Mouse (Mus musculus) forebrain, embryonic 14.5 days (tissue): ENCODE measurements around the gene Kcnc1. TPM values are rescaled to one million over a fixed set of nuclear protein-coding genes. Genes with fewer than 3 reads are reported as not detected.

Experiments
- ATAC-seq: fragments of 200-750 bp; cut with Nextera tagmentation; 2 replicates; pipeline ENCODE4 v1.8.0; 2017; ENCODE audit warnings: mild to moderate bottlenecking, moderate library complexity
- DNase-seq: peaks from one replicate; pipeline ENCODE4 v3.0.0-alpha.2; 2015; ENCODE audit warnings: low spot score
- H3K27ac ChIP-seq: fragments of 300-500 bp; sonication (generic); 2 replicates; pipeline ENCODE4 v1.5.1; 2014; ENCODE audit warnings: low read depth, mild to moderate bottlenecking, control low read depth, low read length, moderate library complexity
- H3K27me3 ChIP-seq: fragments of 300-500 bp; sonication (generic); replicated peaks from 2 replicates; pipeline ENCODE4 v1.6.1; 2014; ENCODE audit warnings: low read length, control low read depth, mixed read lengths; ENCODE audit not compliant: control insufficient read depth, insufficient read depth
- H3K36me3 ChIP-seq: fragments of 300-500 bp; sonication (generic); 2 replicates; pipeline ENCODE4 v1.6.1; 2014; ENCODE audit warnings: low read length, control low read depth; ENCODE audit not compliant: control insufficient read depth, insufficient read depth
- H3K4me1 ChIP-seq: fragments of 300-500 bp; sonication (generic); 2 replicates; pipeline ENCODE4 v1.6.1; 2014; ENCODE audit warnings: antibody characterized with exemption, low read length, control low read depth; ENCODE audit not compliant: control insufficient read depth, insufficient read depth
- H3K4me2 ChIP-seq: fragments of 300-500 bp; sonication (generic); 2 replicates; pipeline ENCODE4 v1.6.1; 2014; ENCODE audit warnings: mild to moderate bottlenecking, control low read depth, low read length
- H3K4me3 ChIP-seq: fragments of 300-500 bp; sonication (generic); 2 replicates; pipeline ENCODE4 v1.5.1; 2014; ENCODE audit warnings: low read depth, low read length, control low read depth
- H3K9ac ChIP-seq: fragments of 300-500 bp; sonication (generic); 2 replicates; pipeline ENCODE4 v1.6.1; 2014; ENCODE audit warnings: mild to moderate bottlenecking, low read length, control low read depth, moderate library complexity
- H3K9me3 ChIP-seq: fragments of 300-500 bp; sonication (generic); replicated peaks from 2 replicates; pipeline ENCODE4 v1.6.1; 2016; ENCODE audit warnings: low read length, control low read depth, mixed read lengths; ENCODE audit not compliant: control insufficient read depth
- WGBS: fragments of 180-500 bp; shearing (Covaris S2); extraction: QIAGEN DNeasy Blood & Tissue Kit; methylation state at CpG from one replicate; pipeline ENCODE4 v1.1.7; 2014; 5-methylcytosine and 5-hydroxymethylcytosine counted together
- polyA plus RNA-seq: library from polyadenylated mRNA; unstranded; fragments of >200 nt; fragmentation: Nextera tagmentation; extraction: Ambion mirVana; gene quantifications from 2 replicates; pipeline ENCODE4 v1.2.1, GENCODE M21; 2014

Gene Kcnc1
- polyA plus RNA-seq, 1 experiment from 2014 or later, result 3.6 TPM

DNA sequence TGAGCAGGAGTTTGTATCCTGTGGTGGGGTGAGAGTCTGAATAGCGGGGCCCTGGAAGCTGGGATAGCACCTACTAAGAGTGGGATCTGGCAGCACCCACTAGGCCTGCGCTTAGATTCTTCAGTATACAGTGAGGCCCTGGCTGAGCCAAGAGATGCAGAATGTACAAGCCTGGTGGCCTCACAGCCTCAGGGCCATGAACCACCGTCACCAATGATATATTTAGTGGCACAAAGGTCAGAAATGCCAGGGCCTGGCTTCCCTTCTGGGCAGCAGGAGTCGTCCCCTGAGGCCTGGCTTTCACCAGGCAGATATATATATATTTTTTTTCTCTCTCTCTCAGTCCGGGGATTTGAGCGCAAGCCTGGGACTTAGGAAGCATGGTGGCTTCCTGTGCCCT lies 14.4 kb downstream of the Kcnc1 start:
- WGBS, result 91% methylated on average over 6 of the region's 6 CpGs

DNA sequence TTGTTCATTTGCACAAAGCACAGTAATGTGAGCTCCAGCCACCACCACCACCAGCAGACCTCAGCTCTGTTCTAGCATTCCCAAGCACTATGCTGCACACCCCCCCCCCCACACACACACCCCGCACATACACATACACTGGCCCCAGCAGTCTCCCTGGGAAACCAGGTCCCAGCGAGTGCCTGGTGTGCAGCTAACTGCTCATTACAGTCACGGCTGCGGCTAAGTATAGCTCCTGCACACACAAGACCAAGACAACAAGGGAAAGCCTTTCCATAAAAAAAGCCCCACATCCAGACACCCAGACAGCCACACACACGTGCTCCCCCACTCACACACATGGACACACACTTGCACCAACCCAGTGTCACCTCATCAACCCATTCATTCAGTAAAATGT lies 16.5 kb downstream of the Kcnc1 start:
- no peak overlapping the region for H3K4me3 ChIP-seq
- no peaks in the 10 kb centered on the region for H3K36me3 ChIP-seq
- H3K4me2 ChIP-seq, result no peak overlapping the region
- H3K27me3 ChIP-seq, result no peaks in the 10 kb centered on the region
- DNase-seq (no peak), ATAC-seq (no peak)
- H3K4me1 ChIP-seq, result no peaks in the 10 kb centered on the region
- WGBS, result 73% methylated on average over 5 of the region's 5 CpGs
- H3K9me3 ChIP-seq, result no peaks in the 10 kb centered on the region
- no peak overlapping the region for H3K9ac ChIP-seq
- no peak overlapping the region for H3K27ac ChIP-seq

More for the DNA sequence above, 14.4 kb downstream of the Kcnc1 start:
- Histone ChIP-seq H3K36me3 (no peaks in the 10 kb centered on the region), H3K4me2 (no peak overlapping the region), H3K27ac (no peak overlapping the region), H3K9me3 (no peaks in the 10 kb centered on the region), H3K4me3 (no peak overlapping the region), H3K4me1 (no peaks in the 10 kb centered on the region), H3K27me3 (no peaks in the 10 kb centered on the region), H3K9ac (no peak overlapping the region)
- no peak for ATAC-seq
- DNase-seq, result no peak

DNA sequence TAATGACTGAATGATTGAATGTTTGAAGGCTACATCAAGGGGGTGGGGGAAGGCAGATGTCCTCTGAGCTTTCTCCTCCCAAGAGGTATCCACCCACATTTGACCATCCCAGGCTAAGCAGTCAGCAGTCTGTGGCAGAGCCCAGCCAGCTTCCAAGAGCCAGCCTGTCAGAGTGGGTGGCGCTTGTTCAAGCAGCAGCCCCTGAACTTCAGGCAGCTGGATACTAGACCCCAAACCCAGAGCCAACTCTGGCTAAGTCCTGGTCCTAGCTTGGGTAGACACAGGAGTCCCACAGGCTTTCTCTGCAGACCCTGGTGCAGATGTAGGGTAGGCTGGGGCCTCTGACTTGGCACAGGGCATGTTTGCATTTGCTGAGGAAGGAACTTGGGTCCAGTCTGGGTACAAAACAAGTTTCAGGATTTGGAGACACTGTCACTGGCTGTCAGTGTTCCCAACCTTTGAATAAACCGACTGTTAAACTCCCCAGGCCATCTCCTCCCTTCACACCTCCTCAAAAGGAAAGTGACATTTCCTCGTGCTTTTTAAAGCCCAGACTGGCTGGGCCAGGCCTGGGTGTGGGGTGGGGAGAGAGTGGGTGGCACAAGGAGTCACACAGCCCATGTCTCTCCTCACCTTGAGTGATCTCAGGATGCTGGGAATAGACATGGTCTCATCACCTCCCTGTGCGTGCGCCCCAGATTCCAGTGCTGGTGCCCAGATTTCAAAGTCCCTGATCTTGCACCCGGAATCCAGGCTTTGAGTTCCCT lies 17.8 kb downstream of the Kcnc1 start:
- H3K9ac ChIP-seq, result no peak overlapping the region
- no peak overlapping the region for H3K4me2 ChIP-seq
- no peak for ATAC-seq
- no peaks in the 10 kb centered on the region for H3K27me3 ChIP-seq
- no peak overlapping the region for H3K27ac ChIP-seq
- no peak overlapping the region for H3K4me3 ChIP-seq
- H3K9me3 ChIP-seq, result no peaks in the 10 kb centered on the region
- WGBS, result 78% methylated on average over 6 of the region's 6 CpGs
- DNase-seq, result no peak
- H3K36me3 ChIP-seq, result no peaks in the 10 kb centered on the region
- no peaks in the 10 kb centered on the region for H3K4me1 ChIP-seq

DNA sequence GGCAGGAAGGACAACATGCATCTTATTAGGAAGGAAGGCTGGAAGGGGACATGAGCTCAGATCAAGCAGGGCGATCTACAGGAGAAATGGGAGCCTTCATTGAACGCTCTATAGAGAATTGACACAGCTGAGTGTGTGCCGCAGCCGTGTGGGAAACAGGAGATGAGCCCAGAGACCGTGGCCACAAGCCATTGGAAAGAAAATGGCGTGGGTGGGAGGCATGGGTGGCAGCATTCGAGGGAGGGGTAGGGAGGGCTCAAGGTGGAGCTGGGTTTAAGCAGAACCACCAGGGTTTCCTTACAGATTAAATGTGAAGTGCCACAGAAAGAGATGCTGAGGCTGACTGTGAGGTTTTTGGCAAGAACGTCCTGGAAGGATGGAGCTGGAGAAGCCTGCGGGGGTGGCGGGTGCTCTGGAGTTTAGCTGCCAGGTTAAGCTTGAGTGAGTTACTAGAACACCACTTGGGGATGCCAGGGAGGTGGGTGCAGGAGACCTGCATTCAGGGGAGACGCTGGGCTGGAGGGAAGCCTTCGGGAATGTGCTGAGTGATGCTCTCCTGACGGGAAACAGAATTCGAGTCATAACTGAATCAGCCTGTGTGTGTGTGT lies 19.6 kb downstream of the Kcnc1 start:
- Histone ChIP-seq H3K4me2 (no peak overlapping the region), H3K4me1 (no peaks in the 10 kb centered on the region), H3K27ac (no peak overlapping the region), H3K36me3 (no peaks in the 10 kb centered on the region), H3K27me3 (no peaks in the 10 kb centered on the region), H3K9me3 (no peaks in the 10 kb centered on the region), H3K4me3 (no peak overlapping the region), H3K9ac (no peak overlapping the region)
- DNase-seq (no peak), ATAC-seq (no peak)
- 79% methylated on average over 14 of the region's 14 CpGs for WGBS

DNA sequence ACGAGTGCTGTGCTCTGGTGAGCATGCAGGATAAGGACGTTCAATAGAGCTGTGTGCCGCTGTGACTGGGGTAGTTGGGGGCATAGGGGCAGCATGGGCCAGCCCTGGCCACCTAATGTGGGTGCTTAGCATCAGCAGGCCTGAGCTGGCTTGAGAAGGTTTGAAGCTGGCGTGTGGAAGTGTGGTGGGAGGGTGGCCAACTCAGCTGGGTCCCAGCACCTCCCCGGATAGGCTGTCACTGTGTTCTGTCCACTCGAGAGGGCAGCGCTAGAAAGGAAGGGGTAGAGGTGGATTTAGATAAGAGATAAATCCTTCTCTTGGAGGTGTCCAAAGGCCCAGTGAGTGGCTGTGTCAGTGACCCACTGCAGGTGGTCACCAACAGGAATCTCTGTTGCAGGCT lies 21.2 kb downstream of the Kcnc1 start:
- 75% methylated on average over 7 of the region's 7 CpGs for WGBS
- Histone ChIP-seq H3K27me3 (no peaks in the 10 kb centered on the region), H3K4me1 (peaks cover 12% of the 10 kb centered on the region), H3K9me3 (no peaks in the 10 kb centered on the region), H3K36me3 (no peaks in the 10 kb centered on the region), H3K4me3 (no peak overlapping the region), H3K9ac (no peak overlapping the region), H3K4me2 (no peak overlapping the region), H3K27ac (no peak overlapping the region)
- DNase-seq (no peak), ATAC-seq (no peak)

DNA sequence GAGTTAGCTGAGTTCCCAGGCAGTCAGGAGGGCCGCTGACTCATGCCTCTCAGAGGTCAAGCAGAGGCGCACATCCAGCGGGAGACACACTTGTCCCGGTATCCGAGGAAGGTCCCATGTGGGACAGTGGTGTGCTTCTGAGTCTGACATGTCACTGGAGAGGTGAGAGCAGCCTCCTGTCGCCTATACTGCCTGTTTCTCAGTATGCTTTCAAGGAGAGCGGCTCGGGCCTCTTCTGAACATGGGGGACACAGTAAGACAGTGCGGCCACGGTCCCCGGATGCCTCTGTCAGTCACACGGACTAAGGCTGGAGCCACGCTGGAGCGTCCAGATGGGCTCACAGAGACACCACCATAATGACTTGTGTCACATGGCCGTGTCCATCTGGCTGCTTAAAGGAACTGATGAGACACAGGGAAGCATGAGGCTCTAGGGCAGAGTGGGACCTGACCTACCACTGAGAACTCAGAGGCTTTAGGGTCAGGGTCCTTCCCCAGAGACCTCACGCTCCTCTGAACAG lies 21.9 kb downstream of the Kcnc1 start:
- ATAC-seq (no peak), DNase-seq (no peak)
- Histone ChIP-seq H3K27me3 (no peaks in the 10 kb centered on the region), H3K27ac (no peak overlapping the region), H3K36me3 (no peaks in the 10 kb centered on the region), H3K4me1 (peaks cover 16% of the 10 kb centered on the region), H3K4me3 (no peak overlapping the region), H3K4me2 (no peak overlapping the region), H3K9ac (no peak overlapping the region), H3K9me3 (no peaks in the 10 kb centered on the region)
- 81% methylated on average over 16 of the region's 16 CpGs for WGBS

DNA sequence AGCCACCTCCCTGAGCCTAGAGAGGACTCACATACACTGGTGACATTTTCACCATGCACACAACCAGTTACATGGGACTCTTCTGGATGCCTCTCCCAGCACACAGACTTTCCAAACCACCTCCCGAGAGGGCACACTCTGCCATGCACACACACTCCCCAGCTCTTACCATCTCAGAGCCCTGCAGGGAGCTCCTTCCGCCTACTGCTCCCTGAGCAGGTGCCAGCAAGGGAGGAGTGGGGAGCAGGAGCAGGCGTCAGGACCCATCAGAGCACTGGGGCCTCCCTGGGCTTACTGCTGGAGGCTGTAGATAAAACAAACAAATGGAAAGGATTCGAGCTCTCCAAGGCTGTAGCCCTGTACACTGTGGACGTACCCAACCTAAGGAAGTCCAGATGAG lies 25.2 kb downstream of the Kcnc1 start:
- DNase-seq (no peak), ATAC-seq (no peak)
- Histone ChIP-seq H3K4me1 (peaks cover 16% of the 10 kb centered on the region), H3K4me2 (no peak overlapping the region), H3K9ac (no peak overlapping the region), H3K9me3 (no peaks in the 10 kb centered on the region), H3K4me3 (no peak overlapping the region), H3K27me3 (no peaks in the 10 kb centered on the region), H3K27ac (peak overlapping the region; percentile 56; the same call in 1 of the 2 replicates), H3K36me3 (no peaks in the 10 kb centered on the region)
- WGBS, result 51% methylated on average over 5 of the region's 5 CpGs

DNA sequence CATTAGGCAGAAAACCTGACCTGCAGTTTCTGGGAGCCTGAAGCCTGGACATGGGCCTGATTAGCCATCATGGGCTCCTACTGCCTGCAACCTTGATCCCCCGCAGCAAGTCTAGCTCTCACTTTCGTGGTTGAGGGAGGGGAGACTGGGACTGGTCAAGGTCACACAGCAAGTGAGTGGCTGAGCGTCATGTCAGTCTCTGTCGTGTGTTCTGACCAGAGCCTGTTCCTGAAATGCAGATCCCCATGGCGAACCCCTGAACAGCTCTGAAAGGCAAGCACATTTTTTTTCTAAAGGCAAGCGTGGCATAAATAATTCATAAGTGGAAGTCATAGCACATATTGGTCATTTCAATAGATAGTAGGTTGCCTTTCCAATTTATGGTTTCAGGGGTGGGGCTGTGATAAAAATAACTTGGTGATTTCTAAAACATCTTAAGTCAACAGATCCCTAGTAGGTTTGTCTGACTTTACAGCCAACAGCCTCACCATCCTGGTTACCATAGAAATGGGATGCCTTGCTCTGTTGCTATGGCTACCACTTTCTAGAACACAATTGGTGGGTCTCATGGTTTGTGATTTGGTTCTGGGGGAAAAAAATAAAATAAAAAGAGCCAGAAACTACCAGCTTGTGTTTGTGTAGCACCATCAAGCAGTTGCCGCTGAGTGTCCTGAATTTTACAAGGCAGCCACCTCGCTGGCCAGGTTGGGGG lies 25.9 kb downstream of the Kcnc1 start:
- H3K4me3 ChIP-seq, result no peak overlapping the region

More for the DNA sequence above, 25.9 kb downstream of the Kcnc1 start:
- 49% methylated on average over 8 of the region's 8 CpGs for WGBS
- Histone ChIP-seq H3K36me3 (no peaks in the 10 kb centered on the region), H3K4me1 (peaks cover 16% of the 10 kb centered on the region), H3K27me3 (no peaks in the 10 kb centered on the region), H3K9me3 (no peaks in the 10 kb centered on the region), H3K9ac (no peak overlapping the region), H3K27ac (peak overlapping the region; percentile 70), H3K4me2 (peak overlapping the region; percentile 32; the same call in 1 of the 2 replicates)
- peak; percentile 81 for ATAC-seq
- DNase-seq, result peak; percentile 89
